Mouse (Mus musculus) midbrain, embryonic 12.5 days (tissue): Measurements from ENCODE around the gene Pbxip1. TPM values are rescaled to one million over a fixed set of nuclear protein-coding genes. Genes with fewer than 3 reads are reported as not detected.

Source experiments
- ATAC-seq: fragments of 200-750 bp; cut with Nextera tagmentation; 2 replicates; pipeline ENCODE4 v1.8.0; 2017; ENCODE audit warnings: low read depth, moderate TSS enrichment, moderate library complexity; ENCODE audit not compliant: low FRiP score
- H3K27ac ChIP-seq: fragments of 300-500 bp; sonication (generic); replicated peaks from 2 replicates; pipeline ENCODE4 v1.5.1; 2016; ENCODE audit warnings: mild to moderate bottlenecking
- H3K27me3 ChIP-seq: fragments of 300-500 bp; sonication (generic); 2 replicates; pipeline ENCODE4 v1.6.1; 2016; ENCODE audit warnings: mild to moderate bottlenecking
- H3K36me3 ChIP-seq: fragments of 300-500 bp; sonication (generic); 2 replicates; pipeline ENCODE4 v1.6.1; 2016
- H3K4me1 ChIP-seq: fragments of 300-500 bp; sonication (generic); 2 replicates; pipeline ENCODE4 v1.6.1; 2016
- H3K4me2 ChIP-seq: fragments of 300-500 bp; sonication (generic); replicated peaks from 2 replicates; pipeline ENCODE4 v1.6.1; 2016; ENCODE audit warnings: mild to moderate bottlenecking, moderate library complexity
- H3K4me3 ChIP-seq: fragments of 300-500 bp; sonication (generic); 2 replicates; pipeline ENCODE4 v1.5.1; 2016; ENCODE audit warnings: mild to moderate bottlenecking
- H3K9ac ChIP-seq: fragments of 300-500 bp; sonication (generic); replicated peaks from 2 replicates; pipeline ENCODE4 v1.6.1; 2016; ENCODE audit warnings: mild to moderate bottlenecking, moderate library complexity
- H3K9me3 ChIP-seq: fragments of 300-500 bp; sonication (generic); 2 replicates; pipeline ENCODE4 v1.6.1; 2016; ENCODE audit warnings: mild to moderate bottlenecking
- WGBS: fragments of 180-500 bp; shearing (Covaris S2); methylation state at CpG from one replicate; pipeline ENCODE4 v1.1.7; 2016; 5-methylcytosine and 5-hydroxymethylcytosine counted together
- polyA plus RNA-seq: library from polyadenylated mRNA; unstranded; fragments of >200 nt; fragmentation: Nextera tagmentation; extraction: Ambion mirVana; gene quantifications from 2 replicates; pipeline ENCODE4 v1.2.1, GENCODE M21; 2016

Gene Pbxip1
- polyA plus RNA-seq, 1 experiment from 2014 or later: 17.9 TPM

- Histone ChIP-seq H3K4me2 (no peak overlapping the region), H3K9ac (no peak overlapping the region), H3K36me3 (no peaks in the 10 kb centered on the region), H3K4me1 (no peaks in the 10 kb centered on the region), H3K27me3 (no peaks in the 10 kb centered on the region), H3K4me3 (no peak overlapping the region), H3K27ac (no peak overlapping the region), H3K9me3 (no peaks in the 10 kb centered on the region)
- no peak for ATAC-seq
- 75% methylated on average over 13 of the region's 13 CpGs for WGBS
Measured at GRCm38 (mm10) chr3:89448720-89449537, 12.4 kb downstream of the Pbxip1 start.

- WGBS: 47% methylated on average over 7 of the region's 7 CpGs
- H3K4me1 ChIP-seq: no peaks in the 10 kb centered on the region
Measured at GRCm38 (mm10) chr3:89449541-89449940, 13.0 kb downstream of the Pbxip1 start.

GRCm38 (mm10) chr3:89451916-89452315 is 15.4 kb downstream of the Pbxip1 start:
- Histone ChIP-seq H3K9me3 (no peaks in the 10 kb centered on the region), H3K27me3 (no peaks in the 10 kb centered on the region), H3K9ac (no peak overlapping the region), H3K4me2 (no peak overlapping the region), H3K27ac (0 out of 2 replicates have a peak overlapping the region, but pooled peaks have one; percentile 15), H3K4me3 (no peak overlapping the region), H3K36me3 (no peaks in the 10 kb centered on the region), H3K4me1 (0 out of 2 replicates have a peak, but pooled peaks cover 2% of the 10 kb centered on the region)
- no peak for ATAC-seq
- WGBS: 91% methylated on average over 1 of the region's 1 CpGs

More at GRCm38 (mm10) chr3:89449541-89449940, 13.0 kb downstream of the Pbxip1 start:
- H3K36me3 ChIP-seq: no peaks in the 10 kb centered on the region
- no peak overlapping the region for H3K9ac ChIP-seq
- no peak for ATAC-seq
- no peak overlapping the region for H3K4me3 ChIP-seq
- H3K27me3 ChIP-seq: no peaks in the 10 kb centered on the region
- no peak overlapping the region for H3K4me2 ChIP-seq
- H3K9me3 ChIP-seq: no peaks in the 10 kb centered on the region
- H3K27ac ChIP-seq: no peak overlapping the region

DNA sequence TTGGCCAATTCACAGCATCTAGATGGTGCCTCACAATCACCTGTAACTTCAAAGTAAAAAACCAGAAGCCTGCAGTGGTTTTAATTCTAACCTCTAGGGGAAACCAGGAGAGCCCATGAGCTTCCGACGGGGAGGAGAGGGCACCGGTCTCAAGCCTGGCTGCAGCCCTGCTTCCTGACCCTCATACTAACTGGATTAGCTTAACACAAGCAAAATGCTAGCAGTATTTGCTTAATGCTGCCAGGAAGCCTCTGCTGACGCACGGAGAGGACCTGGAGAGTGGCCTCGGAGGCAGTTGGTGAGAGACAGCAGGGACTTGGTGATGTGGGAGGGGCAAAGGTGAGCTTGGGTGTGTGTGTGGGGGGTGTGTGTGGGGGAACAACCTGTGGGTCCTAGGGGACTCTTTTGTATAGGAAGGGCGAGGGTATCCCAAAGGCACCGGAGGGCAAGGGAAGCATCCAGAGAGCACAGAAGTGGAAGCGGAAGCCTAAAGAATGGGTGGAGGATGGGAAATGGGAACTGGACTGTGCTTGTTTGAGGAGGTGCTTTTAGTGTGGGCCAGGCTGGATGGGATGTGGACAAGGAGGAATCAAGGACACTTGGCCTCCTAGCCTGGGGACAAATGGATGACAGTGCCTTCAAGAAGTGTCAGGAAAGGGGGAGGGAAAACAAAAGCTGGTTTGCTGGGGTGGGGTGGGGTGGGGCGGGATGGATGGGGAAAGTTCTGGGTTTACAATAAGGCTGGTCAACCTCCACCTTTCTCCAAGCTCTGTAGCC is 18.1 kb downstream of the Pbxip1 start, which contains the start of gene Pmvk:
TSS of gene Pmvk (plus strand) at position 141 of the 777 bp plus-strand sequence.
- Histone ChIP-seq H3K4me2 (no peak within 1 kb of the TSS), H3K9me3 (no peaks in the 10 kb centered on the region), H3K9ac (no peak within 1 kb of the TSS), H3K4me3 (no peak within 1 kb of the TSS), H3K27ac (no peak within 1 kb of the TSS), H3K27me3 (no peaks in the 10 kb centered on the region), H3K36me3 (no peaks in the 10 kb centered on the region), H3K4me1 (peaks cover 5% of the 10 kb centered on the region; the same call in 1 of the 2 replicates)
- WGBS: 61% methylated on average over 10 of the region's 10 CpGs
- no peak for ATAC-seq

GRCm38 (mm10) chr3:89455786-89456285 is 19.3 kb downstream of the Pbxip1 start:
- no peak overlapping the region for H3K4me3 ChIP-seq
- H3K9me3 ChIP-seq: no peaks in the 10 kb centered on the region
- peaks cover 17% of the 10 kb centered on the region for H3K4me1 ChIP-seq
- no peaks in the 10 kb centered on the region for H3K36me3 ChIP-seq
- no peak for ATAC-seq
- no peak overlapping the region for H3K9ac ChIP-seq
- WGBS: 25% methylated on average over 1 of the region's 1 CpGs
- no peak overlapping the region for H3K27ac ChIP-seq
- H3K4me2 ChIP-seq: no peak overlapping the region
- no peaks in the 10 kb centered on the region for H3K27me3 ChIP-seq

- Histone ChIP-seq H3K4me3 (no peak overlapping the region), H3K27me3 (no peaks in the 10 kb centered on the region), H3K9ac (no peak overlapping the region), H3K9me3 (no peaks in the 10 kb centered on the region), H3K4me1 (peaks cover 17% of the 10 kb centered on the region), H3K4me2 (no peak overlapping the region), H3K27ac (no peak overlapping the region), H3K36me3 (no peaks in the 10 kb centered on the region)
- ATAC-seq: no peak
- WGBS: 35% methylated on average over 10 of the region's 10 CpGs
Measured at GRCm38 (mm10) chr3:89456726-89457665, 20.5 kb downstream of the Pbxip1 start.

- Histone ChIP-seq H3K27me3 (no peaks in the 10 kb centered on the region), H3K27ac (no peak overlapping the region), H3K4me3 (peak overlapping the region; percentile 69), H3K9me3 (no peaks in the 10 kb centered on the region), H3K36me3 (no peaks in the 10 kb centered on the region), H3K9ac (no peak overlapping the region), H3K4me2 (peak overlapping the region; percentile 75), H3K4me1 (peaks cover 17% of the 10 kb centered on the region)
- 50% methylated on average over 13 of the region's 13 CpGs for WGBS
- ATAC-seq: peak; percentile 7; the same call in 1 of the 2 replicates
Measured at GRCm38 (mm10) chr3:89458372-89458964, 22.0 kb downstream of the Pbxip1 start.

- no peaks in the 10 kb centered on the region for H3K27me3 ChIP-seq
- peak overlapping the region; percentile 69 for H3K4me3 ChIP-seq
- H3K4me1 ChIP-seq: peaks cover 17% of the 10 kb centered on the region
- H3K4me2 ChIP-seq: peak overlapping the region; percentile 75
- H3K9ac ChIP-seq: peak overlapping the region; percentile 75
- no peaks in the 10 kb centered on the region for H3K9me3 ChIP-seq
- H3K27ac ChIP-seq: peak overlapping the region; percentile 85
- 2% methylated on average over 35 of the region's 36 CpGs for WGBS
- no peaks in the 10 kb centered on the region for H3K36me3 ChIP-seq
- ATAC-seq: peak; percentile 85
Measured at GRCm38 (mm10) chr3:89458965-89459807, 22.7 kb downstream of the Pbxip1 start.

DNA sequence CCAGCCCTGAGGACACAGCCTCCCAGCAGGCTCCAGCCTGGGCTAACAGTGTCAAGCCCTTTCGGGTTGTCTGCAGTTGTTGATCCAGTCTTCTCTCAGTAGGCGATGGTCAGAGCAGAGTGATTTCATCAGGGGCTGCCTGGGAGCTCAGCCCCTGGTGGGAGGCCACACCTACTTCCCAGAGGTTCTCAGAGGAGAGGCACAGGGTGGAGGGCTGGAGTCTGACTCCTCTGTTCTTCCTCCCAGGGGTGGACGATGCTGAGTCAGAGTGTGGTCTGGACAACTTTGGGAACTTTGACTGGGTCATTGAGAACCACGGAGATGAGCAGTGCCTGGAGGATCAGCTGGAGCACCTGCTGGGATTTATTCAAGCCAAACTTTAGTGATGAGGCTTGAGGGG is 31.8 kb downstream of the Pbxip1 start:
- no peaks in the 10 kb centered on the region for H3K4me1 ChIP-seq
- H3K9ac ChIP-seq: no peak overlapping the region
- H3K27me3 ChIP-seq: no peaks in the 10 kb centered on the region
- ATAC-seq: no peak
- H3K4me2 ChIP-seq: no peak overlapping the region
- H3K36me3 ChIP-seq: peaks cover 35% of the 10 kb centered on the region
- H3K27ac ChIP-seq: no peak overlapping the region
- H3K4me3 ChIP-seq: no peak overlapping the region
- no peaks in the 10 kb centered on the region for H3K9me3 ChIP-seq
- 46% methylated on average over 4 of the region's 4 CpGs for WGBS

DNA sequence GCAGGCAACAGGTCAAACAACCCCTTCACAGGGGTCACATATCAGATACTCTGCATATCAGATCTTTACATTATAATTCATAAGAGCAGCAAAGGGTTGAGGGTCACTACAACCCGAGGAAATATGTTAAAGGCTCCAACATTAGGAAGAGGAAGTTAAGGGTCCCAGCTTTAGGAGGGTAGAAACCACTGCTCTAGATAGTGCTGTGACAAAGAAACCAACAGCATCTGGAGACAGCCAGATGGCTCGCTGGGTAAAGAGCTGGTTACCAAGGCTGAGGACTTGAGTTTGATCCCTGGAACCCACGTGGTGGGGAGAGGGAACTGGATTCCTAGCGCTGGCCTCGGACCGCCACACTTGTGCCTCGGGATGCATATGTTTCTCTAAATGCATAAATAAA is 35.8 kb downstream of the Pbxip1 start:
- WGBS: 81% methylated on average over 7 of the region's 7 CpGs
- Histone ChIP-seq H3K4me2 (no peak overlapping the region), H3K9ac (no peak overlapping the region), H3K36me3 (peaks cover 29% of the 10 kb centered on the region), H3K27ac (no peak overlapping the region), H3K27me3 (no peaks in the 10 kb centered on the region), H3K9me3 (no peaks in the 10 kb centered on the region), H3K4me3 (no peak overlapping the region), H3K4me1 (no peaks in the 10 kb centered on the region)
- ATAC-seq: no peak
